Mouse (Mus musculus) bone marrow macrophage, adult 2 months (primary cell): Measurements from ENCODE around the gene Trappc3.
A peak's percentile ranks its signal among the peaks of the same experiment; 100 is the strongest.

Source experiments
- CTCF ChIP-seq: IDR thresholded peaks from 2 replicates; pipeline ENCODE4 v1.5.1; 2012; ENCODE audit warnings: low read depth, mild to moderate bottlenecking, low read length, moderate library complexity
- POLR2A ChIP-seq: IDR thresholded peaks from 2 replicates; pipeline ENCODE4 v1.6.1; 2012; ENCODE audit warnings: mild to moderate bottlenecking, low read depth, low read length, borderline replicate concordance

DNA sequence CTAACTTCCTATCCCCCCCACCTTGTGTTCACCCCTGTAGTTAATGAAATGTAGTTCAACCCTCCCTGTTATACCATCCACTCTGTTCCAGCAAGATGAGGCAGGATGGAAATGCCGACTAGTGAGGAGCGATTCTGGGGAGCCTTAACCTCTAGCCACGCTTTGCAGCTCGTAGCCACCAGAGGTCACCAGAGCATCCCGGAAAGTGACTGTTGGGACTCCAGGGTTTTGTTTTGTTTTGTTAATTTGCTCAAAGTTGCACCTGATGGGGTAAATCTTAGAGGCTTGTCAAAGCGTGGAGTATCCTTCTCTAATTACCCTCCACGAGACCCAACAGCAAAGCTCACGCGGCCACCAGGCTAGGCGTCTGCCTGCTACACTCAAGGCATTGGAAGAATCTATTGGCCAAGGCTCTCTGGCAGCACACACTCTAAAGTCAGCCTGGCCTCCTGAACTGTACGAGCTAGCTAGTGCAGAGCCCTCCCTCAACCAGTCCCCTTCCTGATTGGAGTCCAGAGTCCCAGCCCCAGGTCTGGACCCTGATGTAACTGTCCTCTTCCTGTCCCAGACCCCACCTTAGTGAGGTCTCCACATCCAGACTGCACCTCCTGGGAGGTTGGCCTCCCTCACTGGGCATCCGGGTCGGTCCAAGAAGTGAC lies 15.9 kb downstream of the Trappc3 start:
- peak; percentile 93 for TF ChIP-seq CTCF
- TF ChIP-seq POLR2A = no peak
